ENCODE assay signal across 24 mouse cellular contexts in the genomic region with DNA sequence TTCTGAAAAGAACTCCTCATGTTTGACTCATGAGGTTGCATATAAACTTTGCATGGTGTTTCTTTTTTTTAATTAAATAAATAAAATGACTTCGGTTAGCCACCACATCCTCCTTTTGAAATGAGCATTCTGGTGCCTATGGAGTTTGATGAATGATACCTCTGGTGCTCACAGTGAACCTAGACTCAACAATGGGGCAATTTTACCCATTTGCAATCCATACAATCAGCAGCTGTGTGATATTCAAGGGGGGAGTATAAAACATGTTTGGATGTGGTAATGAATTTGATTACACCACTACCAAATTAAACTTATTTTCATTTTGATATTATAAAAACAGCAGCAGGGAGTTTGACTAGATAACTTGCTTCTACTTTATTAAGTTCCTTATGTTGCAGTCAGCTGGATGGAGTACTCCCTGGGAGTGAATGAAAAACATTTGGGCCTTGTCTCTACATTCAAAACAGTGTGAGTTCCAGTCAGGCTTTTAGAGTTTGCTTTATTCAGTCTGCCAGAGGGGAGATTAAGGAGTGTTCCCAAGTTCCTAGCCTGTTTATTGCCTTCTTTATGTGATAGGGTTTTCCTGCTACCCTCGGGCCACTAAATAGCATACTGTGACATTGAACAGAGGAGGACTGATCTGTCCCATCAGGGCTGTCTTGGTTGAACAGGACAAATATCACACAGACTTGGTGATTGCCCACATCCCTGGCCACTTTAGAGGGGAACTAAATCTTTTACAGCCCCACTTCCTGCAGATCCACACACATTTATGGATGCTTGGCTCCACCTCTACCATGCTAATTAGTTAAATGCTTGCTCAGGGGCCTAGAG.
DNase-seq lines count a peak whose midpoint lies in the region; ATAC-seq and TF ChIP-seq lines count a peak whose summit lies in the region.
"Had no signal": no experiment of that assay in that cellular context is flagged by ENCODE, and none has a peak within 500 bp of the region (broad histone marks: within the 10 kb centered on the region; RNA-seq: fewer than 3 reads in every experiment).

No protein-coding gene starts in this region.

- 58% methylated on average over 2 of the region's 2 CpGs for WGBS in hindbrain, embryonic 15.5 days
- 82% methylated on average over 2 of the region's 2 CpGs for WGBS in hindbrain, embryonic 10.5 days
- 31% methylated on average over 2 of the region's 2 CpGs for WGBS in neural tube, embryonic 11.5 days
- WGBS in limb, embryonic 14.5 days = 34% methylated on average over 2 of the region's 2 CpGs

- no peak overlapping the region for H3K4me2 ChIP-seq in hindbrain, embryonic 15.5 days
- no peak overlapping the region for H3K4me2 ChIP-seq in neural tube, embryonic 11.5 days (ENCODE audit: low read depth)
- no peak overlapping the region for H3K4me2 ChIP-seq in limb, embryonic 14.5 days (replicated peaks; ENCODE audit: low read depth, low read length, severe bottlenecking)
- H3K4me2 ChIP-seq: forebrain, embryonic 15.5 days; kidney, embryonic 15.5 days; liver, embryonic 13.5 days; lung, embryonic 14.5 days had no signal

- no peak overlapping the region for H3K9ac ChIP-seq in hindbrain, embryonic 15.5 days
- H3K9ac ChIP-seq in neural tube, embryonic 11.5 days (ENCODE audit: low read length) = no peak overlapping the region
- no peak overlapping the region for H3K9ac ChIP-seq in limb, embryonic 14.5 days (ENCODE audit: low read depth, low read length, severe bottlenecking)
- H3K9ac ChIP-seq: forebrain, embryonic 15.5 days; kidney, embryonic 15.5 days; liver, embryonic 13.5 days; lung, embryonic 14.5 days had no signal

- no peaks in the 10 kb centered on the region for H3K27me3 ChIP-seq in hindbrain, embryonic 15.5 days
- H3K27me3 ChIP-seq in hindbrain, embryonic 10.5 days (ENCODE audit: insufficient read depth, poor library complexity, severe bottlenecking) = no peaks in the 10 kb centered on the region
- H3K27me3 ChIP-seq in neural tube, embryonic 11.5 days (ENCODE audit: control insufficient read depth, insufficient read depth, low read length) = no peaks in the 10 kb centered on the region
- no peaks in the 10 kb centered on the region for H3K27me3 ChIP-seq in limb, embryonic 14.5 days (ENCODE audit: control insufficient read depth, insufficient read depth, low read length)
- H3K27me3 ChIP-seq: forebrain, embryonic 15.5 days; kidney, embryonic 15.5 days; liver, embryonic 13.5 days; megakaryocyte, embryonic 14.5 days had no signal

- no peaks in the 10 kb centered on the region for H3K4me1 ChIP-seq in hindbrain, embryonic 15.5 days (replicated peaks)
- H3K4me1 ChIP-seq in hindbrain, embryonic 10.5 days (replicated peaks) = no peaks in the 10 kb centered on the region
- no peaks in the 10 kb centered on the region for H3K4me1 ChIP-seq in neural tube, embryonic 11.5 days (ENCODE audit: control insufficient read depth, insufficient read depth, low read length)
- no peaks in the 10 kb centered on the region for H3K4me1 ChIP-seq in limb, embryonic 14.5 days (ENCODE audit: control insufficient read depth, insufficient read depth, low read length)
- H3K4me1 ChIP-seq: embryonic facial prominence, embryonic 10.5 days; forebrain, embryonic 15.5 days; kidney, embryonic 15.5 days; liver, embryonic 13.5 days; megakaryocyte, embryonic 14.5 days had no signal

- peak; percentile 48; the same call in 1 of the 2 replicates for ATAC-seq in hindbrain, embryonic 15.5 days (ENCODE audit: low FRiP score, low read depth)
- ATAC-seq in neural tube, embryonic 11.5 days (ENCODE audit: insufficient read depth, low FRiP score, low TSS enrichment) = 0 out of 2 replicates have a peak, but pooled peaks have one; percentile 33
- peak; percentile 77 for ATAC-seq in limb, embryonic 14.5 days (ENCODE audit: low FRiP score, low read depth)
- ATAC-seq: forebrain, embryonic 15.5 days; midbrain, embryonic 16.5 days had no signal

- H3K4me3 ChIP-seq in hindbrain, embryonic 15.5 days = no peak overlapping the region
- no peak overlapping the region for H3K4me3 ChIP-seq in hindbrain, embryonic 10.5 days
- H3K4me3 ChIP-seq in neural tube, embryonic 11.5 days (ENCODE audit: low read depth, low read length) = no peak overlapping the region
- no peak overlapping the region for H3K4me3 ChIP-seq in limb, embryonic 14.5 days (replicated peaks; ENCODE audit: low read length)
- H3K4me3 ChIP-seq: embryonic facial prominence, embryonic 10.5 days; forebrain, embryonic 15.5 days; kidney, embryonic 15.5 days; left cerebral cortex, adult 2 months; liver, embryonic 13.5 days; megakaryocyte, embryonic 14.5 days had no signal

- no peak for DNase-seq in hindbrain, embryonic 10.5 days (ENCODE audit: low spot score)
- DNase-seq in neural tube, embryonic 11.5 days (ENCODE audit: low spot score) = no peak
- no peak for DNase-seq in neural tube, embryonic 10.5 days (ENCODE audit: extremely low spot score, low spot score)
- DNase-seq in limb, embryonic 14.5 days (ENCODE audit: low spot score) = peak; percentile 11
- DNase-seq in thymus, postnatal 25 days = no peak
- no peak for DNase-seq in urinary bladder, adult 2 months (ENCODE audit: low spot score)
- DNase-seq in layer of hippocampus, postnatal 25 days (ENCODE audit: extremely low spot score in 1 of 2, low spot score in 1 of 2) = no peak
- DNase-seq: adrenal gland, postnatal 14 days; cerebellum, adult 9-10 months; gastrocnemius, postnatal 25 days; heart, adult 18-20 months; kidney, adult 11 months; layer of hippocampus, adult 9-11 months; liver, embryonic 13.5 days; lung, embryonic 14.5 days; thymus, adult 18-20 months; thymus, postnatal 4 days had no signal

- no peak overlapping the region for H3K27ac ChIP-seq in hindbrain, embryonic 15.5 days (replicated peaks)
- H3K27ac ChIP-seq in hindbrain, embryonic 10.5 days = no peak overlapping the region
- no peak overlapping the region for H3K27ac ChIP-seq in neural tube, embryonic 11.5 days (ENCODE audit: low read depth, low read length)
- H3K27ac ChIP-seq in limb, embryonic 14.5 days (replicated peaks; ENCODE audit: low read depth, low read length) = no peak overlapping the region
- H3K27ac ChIP-seq: embryonic facial prominence, embryonic 10.5 days; forebrain, embryonic 15.5 days; kidney, embryonic 15.5 days; left cerebral cortex, adult 2 months; liver, embryonic 13.5 days had no signal

- no peak for TF ChIP-seq POLR2A in limb, embryonic 14.5 days (IDR thresholded peaks at IDR 0.05; ENCODE audit: borderline replicate concordance, extremely low read depth, insufficient read depth, insufficient read length)

- H3K36me3 ChIP-seq in hindbrain, embryonic 15.5 days = no peaks in the 10 kb centered on the region
- H3K36me3 ChIP-seq in hindbrain, embryonic 10.5 days = no peaks in the 10 kb centered on the region
- no peaks in the 10 kb centered on the region for H3K36me3 ChIP-seq in neural tube, embryonic 11.5 days (ENCODE audit: control insufficient read depth, insufficient read depth, low read length)
- no peaks in the 10 kb centered on the region for H3K36me3 ChIP-seq in limb, embryonic 14.5 days (ENCODE audit: control insufficient read depth, insufficient read depth, low read length)
- H3K36me3 ChIP-seq: embryonic facial prominence, embryonic 10.5 days; forebrain, embryonic 15.5 days; kidney, embryonic 15.5 days; liver, embryonic 13.5 days had no signal

- no peaks in the 10 kb centered on the region for H3K9me3 ChIP-seq in hindbrain, embryonic 15.5 days
- H3K9me3 ChIP-seq in hindbrain, embryonic 10.5 days = no peaks in the 10 kb centered on the region
- no peaks in the 10 kb centered on the region for H3K9me3 ChIP-seq in neural tube, embryonic 11.5 days (ENCODE audit: control insufficient read depth, low read length)
- H3K9me3 ChIP-seq in limb, embryonic 14.5 days (ENCODE audit: control insufficient read depth, low read length) = no peaks in the 10 kb centered on the region
- H3K9me3 ChIP-seq: embryonic facial prominence, embryonic 10.5 days; forebrain, embryonic 15.5 days; kidney, embryonic 15.5 days; liver, embryonic 13.5 days; megakaryocyte, embryonic 14.5 days had no signal
